Mouse (Mus musculus) kidney, postnatal 0 days (tissue): ENCODE measurements at regions not wholly inside any gene's neighbourhood (a gene's known extent, or its start where the extent isn't known, plus 50 kb on each side); places are given as distances from the start of the nearest gene placed in this dataset.

ENCODE experiments used
- ATAC-seq: fragments of 200-750 bp; cut with Nextera tagmentation; replicated peaks from 2 replicates; pipeline ENCODE4 v1.8.0; 2017; ENCODE audit warnings: low read depth, moderate number of reproducible peaks, moderate TSS enrichment, moderate library complexity; ENCODE audit not compliant: low FRiP score
- DNase-seq: peaks from one replicate; pipeline ENCODE4 v3.0.0-alpha.2; 2016; ENCODE audit warnings: low spot score
- H3K27ac ChIP-seq: fragments of 300-500 bp; sonication (generic); 2 replicates; pipeline ENCODE4 v1.5.1; 2014; ENCODE audit warnings: mild to moderate bottlenecking
- H3K27me3 ChIP-seq: fragments of 300-500 bp; sonication (generic); 2 replicates; pipeline ENCODE4 v1.6.1; 2014; ENCODE audit warnings: low read length, mixed read lengths; ENCODE audit not compliant: insufficient read depth
- H3K36me3 ChIP-seq: fragments of 300-500 bp; sonication (generic); 2 replicates; pipeline ENCODE4 v1.6.1; 2014; ENCODE audit warnings: low read length, mixed read lengths; ENCODE audit not compliant: insufficient read depth
- H3K4me1 ChIP-seq: fragments of 300-500 bp; sonication (generic); replicated peaks from 2 replicates; pipeline ENCODE4 v1.6.1; 2014; ENCODE audit warnings: antibody characterized with exemption, low read length, mixed read lengths; ENCODE audit not compliant: insufficient read depth
- H3K4me2 ChIP-seq: fragments of 300-500 bp; sonication (generic); 2 replicates; pipeline ENCODE4 v1.6.1; 2014; ENCODE audit warnings: mild to moderate bottlenecking, low read length, moderate library complexity, mixed read lengths
- H3K4me3 ChIP-seq: fragments of 300-500 bp; sonication (generic); replicated peaks from 2 replicates; pipeline ENCODE4 v1.5.1; 2014; ENCODE audit warnings: low read depth, low read length
- H3K9ac ChIP-seq: fragments of 300-500 bp; sonication (generic); 2 replicates; pipeline ENCODE4 v1.6.1; 2014; ENCODE audit warnings: low read depth, low read length
- H3K9me3 ChIP-seq: fragments of 300-500 bp; sonication (generic); replicated peaks from 2 replicates; pipeline ENCODE4 v1.6.1; 2016; ENCODE audit warnings: low read length, inconsistent platforms, mixed read lengths
- CTCF ChIP-seq: IDR thresholded peaks from 2 replicates; pipeline ENCODE4 v1.5.1; 2016; ENCODE audit warnings: antibody characterized with exemption, low read depth, mild to moderate bottlenecking, moderate library complexity
- WGBS: fragments of 180-500 bp; shearing (Covaris S2); extraction: QIAGEN DNeasy Blood & Tissue Kit; methylation state at CpG from one replicate; pipeline ENCODE4 v1.1.7; 2014; 5-methylcytosine and 5-hydroxymethylcytosine counted together

DNA sequence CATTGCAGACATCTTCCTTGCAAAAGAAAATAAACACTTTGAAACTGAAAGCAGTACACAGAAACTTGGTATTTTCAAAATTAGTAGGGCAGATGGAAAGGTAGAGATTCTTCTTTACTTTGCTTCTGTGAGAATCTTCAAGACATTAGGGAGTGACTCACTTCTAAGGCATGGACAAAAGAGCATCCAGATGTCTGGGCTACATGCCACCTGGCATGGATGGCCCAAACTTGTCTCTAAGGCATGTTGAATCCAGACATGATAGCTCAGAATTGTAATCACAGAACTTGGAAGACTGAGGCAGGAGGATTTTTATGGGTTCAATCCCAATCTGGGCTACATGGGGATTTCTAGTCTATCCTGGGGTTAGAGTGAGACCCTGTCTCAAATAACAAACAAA, 58.4 kb downstream of the Ly6f start:
- no peak for ATAC-seq
- Histone ChIP-seq H3K9ac (no peak overlapping the region), H3K9me3 (peaks cover 9% of the 10 kb centered on the region), H3K4me2 (no peak overlapping the region), H3K36me3 (no peaks in the 10 kb centered on the region), H3K27ac (no peak overlapping the region), H3K27me3 (no peaks in the 10 kb centered on the region), H3K4me3 (no peak overlapping the region), H3K4me1 (no peaks in the 10 kb centered on the region)
- no peak for TF ChIP-seq CTCF
- DNase-seq: no peak

GRCm38 (mm10) chr15:75356050-75356735, 88.0 kb downstream of the Ly6f start:
- no peak overlapping the region for H3K4me3 ChIP-seq
- no peak overlapping the region for H3K4me2 ChIP-seq
- H3K9ac ChIP-seq: no peak overlapping the region
- DNase-seq (no peak), ATAC-seq (no peak)
- H3K27ac ChIP-seq: no peak overlapping the region
- H3K27me3 ChIP-seq: no peaks in the 10 kb centered on the region
- 50% methylated on average over 5 of the region's 5 CpGs for WGBS
- H3K4me1 ChIP-seq: no peaks in the 10 kb centered on the region
- H3K36me3 ChIP-seq: no peaks in the 10 kb centered on the region
- H3K9me3 ChIP-seq: no peaks in the 10 kb centered on the region
- TF ChIP-seq CTCF: no peak

DNA sequence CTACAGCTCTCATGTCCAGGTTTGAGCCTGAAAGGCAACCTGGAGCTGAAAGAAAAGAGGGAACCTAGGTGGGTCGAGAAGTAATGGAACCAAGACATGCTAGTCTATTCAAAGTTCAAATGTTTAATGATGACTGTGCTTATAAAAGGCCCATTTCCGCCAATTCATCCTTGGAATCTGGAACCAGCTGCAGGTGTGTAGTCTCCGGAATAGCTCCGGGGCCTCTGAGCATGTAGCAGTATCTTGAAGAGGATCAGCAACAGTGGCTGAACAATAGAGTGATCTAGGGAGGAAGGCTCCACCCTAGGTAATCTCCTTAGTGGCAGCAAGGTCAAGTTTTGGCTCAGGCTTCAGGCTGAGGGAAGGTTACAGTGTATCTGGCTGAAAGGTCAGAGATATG, 103.4 kb downstream of the Ly6f start:
- Histone ChIP-seq H3K27ac (no peak overlapping the region), H3K9me3 (no peaks in the 10 kb centered on the region), H3K36me3 (no peaks in the 10 kb centered on the region), H3K4me1 (no peaks in the 10 kb centered on the region), H3K9ac (no peak overlapping the region), H3K4me3 (no peak overlapping the region), H3K27me3 (no peaks in the 10 kb centered on the region), H3K4me2 (no peak overlapping the region)
- no peak for TF ChIP-seq CTCF
- WGBS: 82% methylated on average over 4 of the region's 4 CpGs
- DNase-seq (no peak), ATAC-seq (no peak)

- Histone ChIP-seq H3K27ac (no peak overlapping the region), H3K9me3 (no peaks in the 10 kb centered on the region), H3K4me1 (no peaks in the 10 kb centered on the region), H3K36me3 (no peaks in the 10 kb centered on the region), H3K27me3 (no peaks in the 10 kb centered on the region), H3K9ac (no peak overlapping the region), H3K4me2 (no peak overlapping the region), H3K4me3 (no peak overlapping the region)
- DNase-seq (no peak), ATAC-seq (no peak)
- no peak for TF ChIP-seq CTCF
- WGBS: 84% methylated on average over 1 of the region's 1 CpGs
Observed at GRCm38 (mm10) chr15:75376391-75377100, 108.3 kb downstream of the Ly6f start.

DNA sequence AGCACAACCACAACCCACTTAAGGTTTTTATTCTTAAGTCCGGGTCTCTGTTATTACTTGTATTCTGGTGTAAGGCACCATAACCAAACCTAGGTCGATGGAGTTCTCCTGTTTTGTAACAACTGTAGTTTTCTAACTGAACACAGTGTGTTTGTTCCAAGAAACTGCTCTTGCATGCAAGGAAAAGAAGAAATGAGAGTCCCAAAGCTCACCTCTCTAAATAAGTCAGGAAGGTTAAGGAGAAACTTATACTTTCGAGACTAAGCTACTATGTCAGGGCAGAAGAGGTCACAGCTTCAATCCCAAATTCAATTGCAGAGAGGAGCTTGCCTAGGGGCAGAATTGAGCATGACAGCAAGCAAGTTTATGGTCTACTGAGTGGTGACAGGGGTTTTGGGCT, 109.9 kb downstream of the Ly6f start:
- no peak overlapping the region for H3K27ac ChIP-seq

GRCm38 (mm10) chr15:75379867-75380266, 111.6 kb downstream of the Ly6f start:
- Histone ChIP-seq H3K4me3 (no peak overlapping the region), H3K4me2 (no peak overlapping the region), H3K36me3 (no peaks in the 10 kb centered on the region), H3K27me3 (no peaks in the 10 kb centered on the region), H3K9ac (no peak overlapping the region), H3K4me1 (no peaks in the 10 kb centered on the region), H3K9me3 (no peaks in the 10 kb centered on the region), H3K27ac (no peak overlapping the region)
- TF ChIP-seq CTCF: peak; percentile 33; the same call in 1 of the 2 replicates
- no peak for ATAC-seq
- DNase-seq: no peak
- WGBS: 89% methylated on average over 1 of the region's 1 CpGs

More for the DNA sequence above, 109.9 kb downstream of the Ly6f start:
- Histone ChIP-seq H3K36me3 (no peaks in the 10 kb centered on the region), H3K4me3 (no peak overlapping the region), H3K9ac (no peak overlapping the region), H3K4me2 (no peak overlapping the region), H3K9me3 (no peaks in the 10 kb centered on the region), H3K4me1 (no peaks in the 10 kb centered on the region), H3K27me3 (no peaks in the 10 kb centered on the region)
- ATAC-seq: no peak
- TF ChIP-seq CTCF: no peak
- DNase-seq: no peak
- WGBS: 48% methylated on average over 3 of the region's 3 CpGs
